Mouse (Mus musculus): Measurements from ENCODE around the gene Cotl1.

DNA sequence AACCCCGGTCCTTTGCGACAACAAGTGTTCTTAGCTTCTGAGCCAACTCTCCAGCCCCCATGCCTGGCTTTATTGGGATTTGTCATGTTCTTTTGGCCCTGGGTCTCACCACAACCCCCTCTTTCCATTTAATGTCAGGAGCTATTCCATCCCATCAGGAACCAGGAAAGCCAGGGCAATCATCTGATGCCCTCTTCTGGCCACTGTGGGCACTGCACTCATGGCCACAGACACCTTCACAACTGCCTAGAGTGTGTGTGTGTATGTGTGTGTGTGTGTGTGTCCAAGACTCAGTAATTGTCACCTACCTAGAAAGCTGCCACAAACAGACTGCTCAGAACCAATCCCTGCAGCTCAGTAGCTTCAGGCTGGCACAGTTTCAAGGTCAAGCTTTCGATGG, 46.8 kb upstream of the Cotl1 start:
- TF ChIP-seq CTCF (IDR thresholded peaks at IDR 0.05; ENCODE audit: low read depth) (peak; percentile 86), EP300 (optimal IDR thresholded peaks at IDR 0.05) (no peak)

All from stomach, postnatal 0 days (tissue).